Mouse (Mus musculus) MEL (cell line): Measurements from ENCODE around the gene Cfap77. TPM values are rescaled to one million over a fixed set of nuclear protein-coding genes. Genes with fewer than 3 reads are reported as not detected.

ENCODE experiments used
- DNase-seq: peaks from one replicate; pipeline ENCODE4 v3.0.0; 2011; ENCODE audit warnings: low read depth, low spot score
- H3K27ac ChIP-seq: 2 replicates; pipeline ENCODE4 v1.5.1; 2012; ENCODE audit warnings: low read depth, mild to moderate bottlenecking, control low read depth, low read length, moderate library complexity; ENCODE audit not compliant: control insufficient read depth
- H3K27me3 ChIP-seq, 2 experiments: fragments of 150-350 bp in 1 of 2; sonication (generic) in 1 of 2; 2 replicates each; pipeline ENCODE4 v1.6.1; 2012; ENCODE audit warnings: low read length in 2 of 2, mild to moderate bottlenecking in 2 of 2, improper control_type of control experiment in 1 of 2, moderate library complexity in 1 of 2; ENCODE audit not compliant: insufficient read depth in 2 of 2, control insufficient read depth in 1 of 2
- H3K36me3 ChIP-seq, 2 experiments: 2 replicates each; pipeline ENCODE4 v1.6.1; 2012 to 2014; ENCODE audit warnings: low read length in 2 of 2, improper control_type of control experiment in 1 of 2, inconsistent platforms in 1 of 2, mild to moderate bottlenecking in 1 of 2; ENCODE audit not compliant: insufficient read depth in 2 of 2, control insufficient read depth in 1 of 2
- H3K4me1 ChIP-seq, 2 experiments: fragments of 150-350 bp in 1 of 2; sonication (generic) in 1 of 2; 2 replicates each; pipeline ENCODE4 v1.6.1; 2012; ENCODE audit warnings: low read length in 2 of 2, improper control_type of control experiment in 1 of 2, mild to moderate bottlenecking in 1 of 2; ENCODE audit not compliant: insufficient read depth in 2 of 2, control insufficient read depth in 1 of 2
- H3K4me3 ChIP-seq, 2 experiments: fragments of 150-350 bp in 1 of 2; sonication (generic) in 1 of 2; 2 replicates each; pipeline ENCODE4 v1.5.1; 2012; ENCODE audit warnings: low read depth in 2 of 2, low read length in 2 of 2, mild to moderate bottlenecking in 2 of 2, moderate library complexity in 2 of 2, control low read depth in 1 of 2, improper control_type of control experiment in 1 of 2; ENCODE audit not compliant: control insufficient read depth in 1 of 2, insufficient read depth in 1 of 2
- H3K79me2 ChIP-seq: 2 replicates; pipeline ENCODE4 v1.6.1; 2012; ENCODE audit warnings: mild to moderate bottlenecking, low read length, moderate library complexity; ENCODE audit not compliant: control insufficient read depth, poor library complexity, insufficient read depth
- H3K9ac ChIP-seq: 2 replicates; pipeline ENCODE4 v1.6.1; 2012; ENCODE audit warnings: low read depth, mild to moderate bottlenecking, control low read depth, low read length, moderate library complexity; ENCODE audit not compliant: control insufficient read depth, poor library complexity, severe bottlenecking
- H3K9me3 ChIP-seq: fragments of 150-350 bp; sonication (generic); replicated peaks from 2 replicates; pipeline ENCODE4 v1.6.1; 2012; ENCODE audit warnings: mild to moderate bottlenecking, low read length, improper control_type of control experiment, moderate library complexity; ENCODE audit not compliant: insufficient read depth
- BHLHE40 ChIP-seq: IDR thresholded peaks from 2 replicates; pipeline ENCODE4 v1.6.1; 2012; ENCODE audit warnings: low read depth, mild to moderate bottlenecking, inconsistent platforms, low read length, improper control_type of control experiment, borderline replicate concordance
- CHD2 ChIP-seq: IDR thresholded peaks from 2 replicates; pipeline ENCODE4 v1.6.1; 2011; ENCODE audit warnings: low read length, improper control_type of control experiment
- CTCF ChIP-seq, 3 experiments: IDR thresholded peaks in 2 of 3; conservative IDR thresholded peaks in 1 of 3; 2 replicates each; pipeline ENCODE4 v1.5.1; 2011 to 2012; ENCODE audit warnings: low read length in 3 of 3, low read depth in 2 of 3, mild to moderate bottlenecking in 2 of 3, improper control_type of control experiment in 1 of 3, inconsistent platforms in 1 of 3, mixed read lengths in 1 of 3, moderate library complexity in 1 of 3; ENCODE audit not compliant: control insufficient read depth in 1 of 3, insufficient read depth in 1 of 3, poor library complexity in 1 of 3, severe bottlenecking in 1 of 3
- EP300 ChIP-seq, 2 experiments: IDR thresholded peaks; 2 replicates each; pipeline ENCODE4 v1.6.1; 2011; ENCODE audit warnings: improper control_type of control experiment in 2 of 2, low read length in 2 of 2, low read depth in 1 of 2, mild to moderate bottlenecking in 1 of 2
- GABPA ChIP-seq: IDR thresholded peaks from 2 replicates; pipeline ENCODE4 v1.6.1; 2012; ENCODE audit warnings: low read depth, mild to moderate bottlenecking, inconsistent platforms, low read length, improper control_type of control experiment, moderate library complexity
- MAZ ChIP-seq: IDR thresholded peaks from 2 replicates; pipeline ENCODE4 v1.6.1; 2012; ENCODE audit warnings: low read depth, mild to moderate bottlenecking, inconsistent platforms, low read length, improper control_type of control experiment
- MYB ChIP-seq: IDR thresholded peaks from 2 replicates; pipeline ENCODE4 v1.6.1; 2011; ENCODE audit warnings: mild to moderate bottlenecking, low read depth, low read length, improper control_type of control experiment
- MYC ChIP-seq: IDR thresholded peaks from 2 replicates; pipeline ENCODE4 v1.6.1; 2011; ENCODE audit warnings: low read depth, mild to moderate bottlenecking, low read length, improper control_type of control experiment, moderate library complexity
- POLR2AphosphoS5 ChIP-seq: IDR thresholded peaks from 2 replicates; pipeline ENCODE4 v1.6.1; 2012; ENCODE audit warnings: low read depth, borderline replicate concordance, mild to moderate bottlenecking, inconsistent platforms, low read length, moderate library complexity, mixed read lengths
- RAD21 ChIP-seq: IDR thresholded peaks from 2 replicates; pipeline ENCODE4 v1.6.1; 2011; ENCODE audit warnings: mild to moderate bottlenecking, low read depth, low read length, improper control_type of control experiment
- SMC3 ChIP-seq: IDR thresholded peaks from 2 replicates; pipeline ENCODE4 v1.6.1; 2011; ENCODE audit warnings: low read depth, low read length, improper control_type of control experiment
- TBP ChIP-seq: IDR thresholded peaks from 2 replicates; pipeline ENCODE4 v1.8.0; 2011; ENCODE audit warnings: low read depth, low read length, improper control_type of control experiment
- ZC3H11A ChIP-seq: IDR thresholded peaks from 2 replicates; pipeline ENCODE4 v1.6.1; 2012; ENCODE audit warnings: low read depth, mild to moderate bottlenecking, inconsistent platforms, low read length, improper control_type of control experiment
- polyA plus RNA-seq, 2 experiments: library from polyadenylated mRNA; stranded (reverse) in 1 of 2; unstranded in 1 of 2; fragments of >175 nt in 1 of 2; fragments of >200 nt in 1 of 2; gene quantifications; 2 replicates each; pipeline versions ENCODE4 v1.2.1 to v1.2.4; 2012; ENCODE audit warnings: low replicate concordance in 2 of 2, low read depth in 1 of 2; ENCODE audit not compliant: insufficient read length in 2 of 2, insufficient read depth in 1 of 2, missing spikeins in 1 of 2
- total RNA-seq: library from RNA; depleted of rRNA; stranded (reverse); fragments of 300-350 nt; gene quantifications from 2 replicates; pipeline ENCODE4 v1.2.3, GENCODE M21; 2012

Gene Cfap77
- total and polyA plus RNA-seq, 3 experiments, result 1.1 to 2.4 TPM; not detected in 1

DNA sequence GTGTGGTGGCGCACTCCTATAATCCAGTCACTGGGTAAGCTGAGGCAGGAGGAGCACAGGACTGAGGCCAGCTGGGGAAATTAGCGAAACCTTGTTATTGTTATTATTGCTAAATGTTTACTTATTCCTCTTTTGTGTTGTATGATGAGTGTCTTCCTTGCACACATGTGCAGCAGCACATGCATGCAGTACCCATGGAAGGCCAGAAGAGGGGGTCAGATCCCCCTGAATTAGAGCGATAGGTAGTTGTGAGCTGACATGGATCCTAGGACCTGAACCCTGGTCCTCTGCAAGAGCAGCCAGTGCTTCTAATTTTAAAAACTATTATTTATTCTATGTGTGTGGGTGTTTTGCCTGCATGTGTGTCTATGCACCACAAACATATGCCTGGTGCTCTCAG is 124.3 kb downstream of the Cfap77 start:
- Histone ChIP-seq H3K9me3 (no peaks in the 10 kb centered on the region), H3K9ac (no peak overlapping the region), H3K4me3 (no peak overlapping the region), H3K27ac (no peak overlapping the region), H3K27me3 (no peaks in the 10 kb centered on the region), H3K79me2 (no peaks in the 10 kb centered on the region), H3K4me1 (no peaks in the 10 kb centered on the region), H3K36me3 (no peaks in the 10 kb centered on the region)
- TF ChIP-seq CTCF (IDR thresholded peaks at IDR 0.05 in 2 of 3, conservative IDR thresholded peaks at IDR 0.05 in 1 of 3; ENCODE audit: control insufficient read depth in 1 of 3, insufficient read depth in 1 of 3, low read depth in 2 of 3, low read length in 3 of 3, poor library complexity in 1 of 3, severe bottlenecking in 1 of 3) (peak; percentile 46 to 63 (median 55)), POLR2AphosphoS5 (no peak), CHD2 (no peak), RAD21 (peak; percentile 35), SMC3 (peak; percentile 49)
- peak; percentile 37 for DNase-seq

DNA sequence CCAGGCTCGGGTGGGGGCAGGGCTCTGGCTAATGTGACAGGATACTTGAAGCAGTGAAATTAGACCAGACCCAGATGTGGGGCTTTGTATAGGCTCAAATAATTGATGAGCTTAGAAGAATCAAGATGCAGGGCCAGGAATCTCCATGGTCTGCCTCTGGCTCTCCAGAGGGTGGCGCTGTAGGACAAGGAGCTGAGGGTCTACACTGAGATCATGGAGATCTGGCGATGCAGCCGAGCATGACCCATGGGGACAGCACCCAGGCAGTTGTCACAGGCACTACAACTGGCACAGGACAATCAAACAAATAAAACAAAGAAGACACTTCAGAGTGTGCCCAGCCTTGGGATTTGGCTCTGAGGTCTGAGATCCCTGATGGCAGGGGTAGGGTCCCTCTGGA is 131.0 kb downstream of the Cfap77 start:
- H3K27ac ChIP-seq, result no peak overlapping the region
- H3K4me1 ChIP-seq, result no peaks in the 10 kb centered on the region
- no peaks in the 10 kb centered on the region for H3K27me3 ChIP-seq
- no peaks in the 10 kb centered on the region for H3K9me3 ChIP-seq
- H3K36me3 ChIP-seq, result no peaks in the 10 kb centered on the region
- TF ChIP-seq GABPA (no peak), RAD21 (peak; percentile 80), SMC3 (peak; percentile 81), CTCF (IDR thresholded peaks at IDR 0.05 in 2 of 3, conservative IDR thresholded peaks at IDR 0.05 in 1 of 3; ENCODE audit: control insufficient read depth in 1 of 3, insufficient read depth in 1 of 3, low read depth in 2 of 3, low read length in 3 of 3, poor library complexity in 1 of 3, severe bottlenecking in 1 of 3) (peak; percentile 84 to 86 (median 84)), MAZ (0 out of 2 replicates have a peak, but pooled peaks have one; percentile 30), MYB (no peak), BHLHE40 (peak; percentile 26; the same call in 1 of the 2 replicates), ZC3H11A (peak; percentile 58; the same call in 1 of the 2 replicates), MYC (no peak)
- no peaks in the 10 kb centered on the region for H3K79me2 ChIP-seq
- peak; percentile 60 for DNase-seq
- no peak overlapping the region for H3K4me3 ChIP-seq
- no peak overlapping the region for H3K9ac ChIP-seq

DNA sequence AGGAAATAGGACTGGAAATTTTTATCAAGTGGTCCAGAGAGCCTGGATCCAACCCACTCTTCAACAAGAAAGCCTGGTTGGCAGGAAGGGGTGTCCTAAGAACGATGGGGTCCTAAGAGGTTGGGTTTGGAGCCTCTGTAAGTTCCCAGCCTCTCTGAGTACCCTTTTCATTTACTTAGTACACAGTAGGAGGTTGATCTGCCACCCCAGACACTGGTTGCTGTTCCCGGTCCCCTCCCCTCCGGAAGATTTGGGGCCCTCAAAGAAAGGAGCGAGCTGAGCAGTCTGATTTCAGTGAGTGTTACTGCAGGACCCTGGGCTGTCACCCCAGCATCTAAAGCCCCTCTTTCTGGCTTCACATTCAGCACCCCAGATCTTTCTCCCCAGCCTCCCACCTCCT is 135.9 kb downstream of the Cfap77 start:
- Histone ChIP-seq H3K4me1 (no peaks in the 10 kb centered on the region), H3K79me2 (no peaks in the 10 kb centered on the region), H3K27me3 (no peaks in the 10 kb centered on the region), H3K4me3 (no peak overlapping the region), H3K9me3 (no peaks in the 10 kb centered on the region), H3K36me3 (no peaks in the 10 kb centered on the region), H3K27ac (no peak overlapping the region), H3K9ac (no peak overlapping the region)
- no peak for DNase-seq
- TF ChIP-seq SMC3 (no peak), EP300 (IDR thresholded peaks at IDR 0.05; ENCODE audit: low read depth in 1 of 2, low read length in 2 of 2) (0 out of 4 replicates have a peak, but pooled peaks of 1 of the 2 experiments have one; percentile 23), TBP (no peak)
